Mouse (Mus musculus): ENCODE results near the gene Fut9. TPM values are rescaled to one million over a fixed set of nuclear protein-coding genes. Genes with fewer than 3 reads are reported as not detected.

Gene Fut9
- 0.08 TPM in 1 of 2 replicates, not detected in the other for polyA plus RNA-seq (2012; rRNA removed)

DNA sequence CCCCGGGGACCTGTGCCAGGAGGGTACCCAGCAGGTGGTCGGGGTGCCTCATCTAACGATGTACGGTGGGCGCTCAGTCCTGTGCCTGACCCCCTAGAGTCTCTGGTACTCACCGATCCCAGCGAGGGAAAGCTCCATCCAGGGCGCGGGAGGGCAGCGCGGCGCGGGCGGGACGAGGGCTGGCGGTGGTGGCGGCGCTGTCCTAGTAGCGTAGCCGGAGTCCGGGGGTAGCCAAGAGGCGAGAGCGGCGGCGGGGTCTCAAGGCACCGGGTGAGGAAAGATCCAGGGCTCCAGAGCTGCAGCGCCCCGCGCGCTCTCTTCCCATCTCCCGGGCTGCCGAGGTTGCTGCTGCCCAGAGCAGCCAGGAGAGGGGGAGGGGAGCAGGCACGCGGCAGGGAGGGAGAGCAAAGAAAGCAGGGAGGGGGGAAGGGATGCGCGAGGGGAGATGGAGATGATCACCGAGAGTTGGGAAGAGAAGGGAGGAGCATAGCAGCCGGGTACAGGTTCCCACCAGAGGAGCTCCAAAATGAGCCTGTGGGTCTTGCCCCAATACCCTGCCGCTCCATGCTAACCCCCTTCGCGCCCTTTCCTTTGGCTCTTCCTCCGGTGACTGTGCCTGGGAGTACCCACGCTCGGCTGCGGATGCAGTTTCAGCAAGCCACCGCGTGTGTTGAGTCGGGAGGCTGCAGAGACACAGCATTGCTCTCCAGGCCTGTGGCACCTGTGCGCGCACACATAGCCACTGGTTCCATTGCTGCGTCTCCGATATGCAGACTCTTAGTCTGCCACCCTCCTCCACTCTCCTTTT, at the start of gene Fut9:
Gene Fut9 (minus strand): TSS at position 769 of the 808 bp plus-strand sequence.
- H3K27me3 ChIP-seq (ENCODE audit: control insufficient read depth, insufficient read depth, low read length): no peaks in the 10 kb centered on the region
- no peak within 1 kb of the TSS for H3K27ac ChIP-seq (ENCODE audit: control insufficient read depth, insufficient read depth, low read length)
- H3K4me1 ChIP-seq (replicated peaks; ENCODE audit: control insufficient read depth, insufficient read depth, low read length): no peaks in the 10 kb centered on the region
- TF ChIP-seq CTCF (IDR thresholded peaks at IDR 0.05; ENCODE audit: borderline replicate concordance, control insufficient read depth, extremely low read depth, insufficient read depth, low read length, poor library complexity) (no peak), POLR2A (IDR thresholded peaks at IDR 0.05; ENCODE audit: control insufficient read depth, extremely low read depth, insufficient read depth, low read length, poor library complexity) (no peak)
- DNase-seq: no peak
- WGBS: 8% methylated on average over 52 of the region's 52 CpGs
- H3K36me3 ChIP-seq (ENCODE audit: control insufficient read depth, insufficient read depth, low read length): no peaks in the 10 kb centered on the region
- H3K4me3 ChIP-seq (ENCODE audit: control insufficient read depth, insufficient read depth, low read length): no peak within 1 kb of the TSS

DNA sequence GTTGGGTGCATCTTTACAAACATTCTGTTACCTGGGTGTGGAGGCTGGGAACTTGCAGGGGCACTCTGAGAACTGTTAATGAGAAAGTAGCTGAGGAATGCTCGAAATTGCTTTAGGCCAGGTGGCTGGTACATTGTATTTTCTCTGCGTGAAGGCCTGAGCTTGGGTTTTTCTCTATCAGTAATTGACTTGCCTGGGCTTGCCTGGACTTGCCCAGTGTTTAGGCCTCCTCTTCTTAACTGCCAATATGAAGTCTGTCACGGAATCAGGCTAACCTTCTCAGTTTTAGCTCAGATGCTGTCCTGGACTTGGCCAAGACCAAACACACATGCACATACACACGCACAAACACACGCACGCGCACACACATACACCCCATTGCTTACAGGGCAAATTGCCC, 15.7 kb upstream of the Fut9 start:
- 89% methylated on average over 7 of the region's 7 CpGs for WGBS
- Histone ChIP-seq H3K36me3 (ENCODE audit: control insufficient read depth, insufficient read depth, low read length) (no peaks in the 10 kb centered on the region), H3K27me3 (ENCODE audit: control insufficient read depth, insufficient read depth, low read length) (no peaks in the 10 kb centered on the region), H3K4me1 (replicated peaks; ENCODE audit: control insufficient read depth, insufficient read depth, low read length) (no peaks in the 10 kb centered on the region), H3K27ac (ENCODE audit: control insufficient read depth, insufficient read depth, low read length) (no peak overlapping the region), H3K4me3 (ENCODE audit: control insufficient read depth, insufficient read depth, low read length) (no peak overlapping the region)
- DNase-seq: no peak
- no peak for TF ChIP-seq CTCF (IDR thresholded peaks at IDR 0.05; ENCODE audit: borderline replicate concordance, control insufficient read depth, extremely low read depth, insufficient read depth, low read length, poor library complexity)
- no peak for TF ChIP-seq POLR2A (IDR thresholded peaks at IDR 0.05; ENCODE audit: control insufficient read depth, extremely low read depth, insufficient read depth, low read length, poor library complexity)

- DNase-seq: no peak
- WGBS: 88% methylated on average over 1 of the region's 1 CpGs
- Histone ChIP-seq H3K27ac (ENCODE audit: control insufficient read depth, insufficient read depth, low read length) (no peak overlapping the region), H3K4me3 (ENCODE audit: control insufficient read depth, insufficient read depth, low read length) (no peak overlapping the region), H3K36me3 (ENCODE audit: control insufficient read depth, insufficient read depth, low read length) (no peaks in the 10 kb centered on the region), H3K4me1 (replicated peaks; ENCODE audit: control insufficient read depth, insufficient read depth, low read length) (no peaks in the 10 kb centered on the region), H3K27me3 (ENCODE audit: control insufficient read depth, insufficient read depth, low read length) (no peaks in the 10 kb centered on the region)
- TF ChIP-seq POLR2A (IDR thresholded peaks at IDR 0.05; ENCODE audit: control insufficient read depth, extremely low read depth, insufficient read depth, low read length, poor library complexity): no peak
- TF ChIP-seq CTCF (IDR thresholded peaks at IDR 0.05; ENCODE audit: borderline replicate concordance, control insufficient read depth, extremely low read depth, insufficient read depth, low read length, poor library complexity): no peak
These were observed 13.3 kb upstream of the Fut9 start for GRCm38 (mm10) chr4:25813340-25813739.

GRCm38 (mm10) chr4:25810058-25810457, 10.0 kb upstream of the Fut9 start:
- no peak for TF ChIP-seq POLR2A (IDR thresholded peaks at IDR 0.05; ENCODE audit: control insufficient read depth, extremely low read depth, insufficient read depth, low read length, poor library complexity)
- no peak for TF ChIP-seq CTCF (IDR thresholded peaks at IDR 0.05; ENCODE audit: borderline replicate concordance, control insufficient read depth, extremely low read depth, insufficient read depth, low read length, poor library complexity)
- 84% methylated on average over 1 of the region's 1 CpGs for WGBS
- H3K27me3 ChIP-seq (ENCODE audit: control insufficient read depth, insufficient read depth, low read length): no peaks in the 10 kb centered on the region
- DNase-seq: no peak
- H3K27ac ChIP-seq (ENCODE audit: control insufficient read depth, insufficient read depth, low read length): no peak overlapping the region
- no peak overlapping the region for H3K4me3 ChIP-seq (ENCODE audit: control insufficient read depth, insufficient read depth, low read length)
- no peaks in the 10 kb centered on the region for H3K4me1 ChIP-seq (replicated peaks; ENCODE audit: control insufficient read depth, insufficient read depth, low read length)
- no peaks in the 10 kb centered on the region for H3K36me3 ChIP-seq (ENCODE audit: control insufficient read depth, insufficient read depth, low read length)

GRCm38 (mm10) chr4:25801751-25802150, 1.7 kb upstream of the Fut9 start:
- 90% methylated on average over 2 of the region's 2 CpGs for WGBS
- H3K27me3 ChIP-seq (ENCODE audit: control insufficient read depth, insufficient read depth, low read length): no peaks in the 10 kb centered on the region
- DNase-seq: no peak
- TF ChIP-seq CTCF (IDR thresholded peaks at IDR 0.05; ENCODE audit: borderline replicate concordance, control insufficient read depth, extremely low read depth, insufficient read depth, low read length, poor library complexity) (no peak), POLR2A (IDR thresholded peaks at IDR 0.05; ENCODE audit: control insufficient read depth, extremely low read depth, insufficient read depth, low read length, poor library complexity) (no peak)
- no peak overlapping the region for H3K27ac ChIP-seq (ENCODE audit: control insufficient read depth, insufficient read depth, low read length)
- H3K4me3 ChIP-seq (ENCODE audit: control insufficient read depth, insufficient read depth, low read length): no peak overlapping the region
- H3K36me3 ChIP-seq (ENCODE audit: control insufficient read depth, insufficient read depth, low read length): no peaks in the 10 kb centered on the region
- no peaks in the 10 kb centered on the region for H3K4me1 ChIP-seq (replicated peaks; ENCODE audit: control insufficient read depth, insufficient read depth, low read length)

GRCm38 (mm10) chr4:25800284-25800616, 206 bp upstream of the Fut9 start:
- H3K4me1 ChIP-seq (replicated peaks; ENCODE audit: control insufficient read depth, insufficient read depth, low read length): no peaks in the 10 kb centered on the region
- H3K27me3 ChIP-seq (ENCODE audit: control insufficient read depth, insufficient read depth, low read length): no peaks in the 10 kb centered on the region
- no peak for DNase-seq
- no peak overlapping the region for H3K4me3 ChIP-seq (ENCODE audit: control insufficient read depth, insufficient read depth, low read length)
- H3K36me3 ChIP-seq (ENCODE audit: control insufficient read depth, insufficient read depth, low read length): no peaks in the 10 kb centered on the region
- TF ChIP-seq CTCF (IDR thresholded peaks at IDR 0.05; ENCODE audit: borderline replicate concordance, control insufficient read depth, extremely low read depth, insufficient read depth, low read length, poor library complexity) (no peak), POLR2A (IDR thresholded peaks at IDR 0.05; ENCODE audit: control insufficient read depth, extremely low read depth, insufficient read depth, low read length, poor library complexity) (no peak)
- no peak overlapping the region for H3K27ac ChIP-seq (ENCODE audit: control insufficient read depth, insufficient read depth, low read length)
- WGBS: 15% methylated on average over 5 of the region's 5 CpGs

Measured in thymus, adult 2 months (tissue).